Mouse (Mus musculus) neural tube, embryonic 13.5 days (tissue): ENCODE results near the gene Nck2. TPM values are rescaled to one million over a fixed set of nuclear protein-coding genes. Genes with fewer than 3 reads are reported as not detected.

Experiments used
- ATAC-seq: fragments of 200-750 bp; cut with Nextera tagmentation; 2 replicates; pipeline ENCODE4 v1.8.0; 2017; ENCODE audit warnings: low read depth, mild to moderate bottlenecking, moderate TSS enrichment, moderate library complexity
- H3K27ac ChIP-seq: fragments of 300-500 bp; sonication (generic); replicated peaks from 2 replicates; pipeline ENCODE4 v1.5.1; 2015; ENCODE audit warnings: moderate library complexity, mild to moderate bottlenecking, inconsistent platforms
- H3K27me3 ChIP-seq: fragments of 300-500 bp; sonication (generic); 2 replicates; pipeline ENCODE4 v1.6.1; 2015; ENCODE audit warnings: mild to moderate bottlenecking, inconsistent platforms
- H3K36me3 ChIP-seq: fragments of 300-500 bp; sonication (generic); 2 replicates; pipeline ENCODE4 v1.6.1; 2015; ENCODE audit warnings: mild to moderate bottlenecking, inconsistent platforms
- H3K4me1 ChIP-seq: fragments of 300-500 bp; sonication (generic); replicated peaks from 2 replicates; pipeline ENCODE4 v1.6.1; 2015; ENCODE audit warnings: inconsistent platforms
- H3K4me2 ChIP-seq: fragments of 300-500 bp; sonication (generic); 2 replicates; pipeline ENCODE4 v1.6.1; 2015; ENCODE audit warnings: inconsistent platforms, mild to moderate bottlenecking, moderate library complexity
- H3K4me3 ChIP-seq: fragments of 300-500 bp; sonication (generic); 2 replicates; pipeline ENCODE4 v1.5.1; 2015; ENCODE audit warnings: mild to moderate bottlenecking, inconsistent platforms
- H3K9ac ChIP-seq: fragments of 300-500 bp; sonication (generic); 2 replicates; pipeline ENCODE4 v1.6.1; 2015; ENCODE audit warnings: moderate library complexity, mild to moderate bottlenecking, inconsistent platforms
- H3K9me3 ChIP-seq: fragments of 300-500 bp; sonication (generic); 2 replicates; pipeline ENCODE4 v1.6.1; 2016; ENCODE audit warnings: inconsistent platforms
- WGBS: fragments of 180-500 bp; shearing (Covaris S2); methylation state at CpG from one replicate; pipeline ENCODE4 v1.1.7; 2015; 5-methylcytosine and 5-hydroxymethylcytosine counted together
- polyA plus RNA-seq: library from polyadenylated mRNA; unstranded; fragments of >200 nt; fragmentation: Nextera tagmentation; extraction: Ambion mirVana; gene quantifications from 2 replicates; pipeline ENCODE4 v1.2.1, GENCODE M21; 2015

The Nck2 gene
- polyA plus RNA-seq, 1 experiment from 2014 or later: 33.9 TPM

DNA sequence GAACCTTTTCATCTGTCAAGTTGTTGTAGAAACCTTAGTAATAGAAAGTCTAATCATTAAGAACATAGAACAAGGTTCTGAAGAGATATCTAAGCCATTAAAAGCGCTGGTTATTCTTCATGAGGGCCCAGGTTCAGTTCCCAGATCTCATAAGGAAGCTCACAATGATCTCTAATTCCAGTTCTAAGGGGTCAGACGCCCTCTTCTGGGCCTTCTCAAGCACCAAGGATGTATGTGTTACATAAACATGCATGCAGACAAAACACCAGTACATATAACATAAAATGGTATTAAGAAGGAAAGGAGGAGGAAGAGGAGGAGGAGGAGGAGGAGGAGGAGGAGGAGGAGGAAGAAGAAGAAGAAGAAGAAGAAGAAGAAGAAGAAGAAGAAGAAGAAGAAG lies 145.5 kb downstream of the Nck2 start:
- no peaks in the 10 kb centered on the region for H3K36me3 ChIP-seq
- H3K4me3 ChIP-seq: no peak overlapping the region
- H3K4me2 ChIP-seq: no peak overlapping the region
- no peak for ATAC-seq
- peaks cover 6% of the 10 kb centered on the region; the same call in 1 of the 2 replicates for H3K4me1 ChIP-seq
- no peak overlapping the region for H3K27ac ChIP-seq
- no peak overlapping the region for H3K9ac ChIP-seq
- H3K27me3 ChIP-seq: no peaks in the 10 kb centered on the region
- WGBS: 50% methylated on average over 2 of the region's 2 CpGs
- no peaks in the 10 kb centered on the region for H3K9me3 ChIP-seq

DNA sequence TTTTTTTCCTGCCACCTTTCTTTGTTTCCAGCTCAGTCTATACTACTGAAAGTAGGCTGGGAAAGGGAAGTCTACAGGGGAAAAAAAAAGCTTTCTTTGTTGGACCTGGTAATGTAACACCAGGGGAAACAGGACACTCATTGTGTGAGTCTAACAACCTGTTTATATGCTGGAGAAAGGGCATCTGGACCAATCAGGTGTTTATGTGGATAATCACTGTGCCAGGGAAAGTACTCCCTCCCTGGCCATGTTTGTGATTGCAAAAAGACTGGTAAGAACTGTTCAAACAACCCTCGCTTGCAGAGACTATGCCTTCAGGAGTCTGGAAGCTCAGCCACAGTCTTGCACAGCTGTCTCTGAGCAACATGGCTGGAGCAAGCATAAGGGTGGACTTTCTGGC lies 146.3 kb downstream of the Nck2 start:
- H3K9ac ChIP-seq: no peak overlapping the region
- no peaks in the 10 kb centered on the region for H3K9me3 ChIP-seq
- H3K4me3 ChIP-seq: no peak overlapping the region
- H3K4me1 ChIP-seq: peaks cover 13% of the 10 kb centered on the region; the same call in 1 of the 2 replicates
- H3K4me2 ChIP-seq: no peak overlapping the region
- no peaks in the 10 kb centered on the region for H3K27me3 ChIP-seq
- no peaks in the 10 kb centered on the region for H3K36me3 ChIP-seq
- ATAC-seq: no peak
- WGBS: 61% methylated on average over 1 of the region's 1 CpGs
- no peak overlapping the region for H3K27ac ChIP-seq

DNA sequence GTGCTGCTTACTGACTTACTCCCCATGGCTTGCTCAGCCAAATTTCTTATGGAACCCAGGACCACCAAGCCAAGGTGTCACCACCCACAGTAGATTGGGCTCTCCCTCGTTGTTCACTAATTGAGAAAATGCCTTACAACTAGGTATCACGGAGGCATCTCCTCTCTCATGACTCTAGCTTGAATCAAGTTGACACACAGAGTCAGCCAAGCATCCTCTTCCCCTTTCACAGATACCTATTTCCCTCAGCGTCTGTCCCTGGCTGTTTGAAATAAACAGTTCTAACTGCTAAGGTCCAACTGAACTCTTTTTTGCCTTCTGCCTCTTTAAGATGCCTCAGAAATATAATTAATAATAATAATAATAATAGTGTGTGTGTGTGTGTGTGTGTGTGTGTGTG lies 148.7 kb downstream of the Nck2 start:
- no peaks in the 10 kb centered on the region for H3K9me3 ChIP-seq
- H3K4me1 ChIP-seq: peaks cover 13% of the 10 kb centered on the region; the same call in 1 of the 2 replicates
- no peak for ATAC-seq
- H3K27ac ChIP-seq: no peak overlapping the region
- no peaks in the 10 kb centered on the region for H3K36me3 ChIP-seq
- WGBS: 85% methylated on average over 3 of the region's 3 CpGs
- no peak overlapping the region for H3K4me2 ChIP-seq
- no peak overlapping the region for H3K9ac ChIP-seq
- H3K4me3 ChIP-seq: no peak overlapping the region
- H3K27me3 ChIP-seq: no peaks in the 10 kb centered on the region

DNA sequence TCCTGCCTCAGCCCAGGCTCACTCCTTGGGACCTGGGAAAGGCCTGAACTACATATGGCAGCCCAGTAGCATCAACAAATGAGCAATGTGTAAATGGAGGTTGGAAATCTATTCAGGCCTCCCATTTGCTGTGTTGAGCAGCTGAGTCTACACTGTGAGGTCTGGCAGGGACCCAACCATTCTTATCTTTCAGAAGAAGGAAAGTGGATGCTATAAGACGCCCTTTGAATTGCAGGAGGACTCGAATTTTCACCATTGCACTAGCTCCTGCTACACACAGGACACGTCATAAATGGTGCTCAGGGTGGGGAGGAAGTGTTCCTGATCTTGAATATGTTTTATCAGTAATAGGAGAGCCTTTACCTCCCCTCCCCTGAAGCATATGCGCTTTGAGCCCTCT lies 150.4 kb downstream of the Nck2 start:
- Histone ChIP-seq H3K9me3 (no peaks in the 10 kb centered on the region), H3K4me1 (peaks cover 13% of the 10 kb centered on the region; the same call in 1 of the 2 replicates), H3K36me3 (no peaks in the 10 kb centered on the region), H3K4me3 (no peak overlapping the region), H3K27me3 (no peaks in the 10 kb centered on the region), H3K9ac (no peak overlapping the region), H3K4me2 (no peak overlapping the region), H3K27ac (peak overlapping the region; percentile 38; the same call in 1 of the 2 replicates)
- ATAC-seq: peak; percentile 19; the same call in 1 of the 2 replicates
- 71% methylated on average over 4 of the region's 4 CpGs for WGBS

DNA sequence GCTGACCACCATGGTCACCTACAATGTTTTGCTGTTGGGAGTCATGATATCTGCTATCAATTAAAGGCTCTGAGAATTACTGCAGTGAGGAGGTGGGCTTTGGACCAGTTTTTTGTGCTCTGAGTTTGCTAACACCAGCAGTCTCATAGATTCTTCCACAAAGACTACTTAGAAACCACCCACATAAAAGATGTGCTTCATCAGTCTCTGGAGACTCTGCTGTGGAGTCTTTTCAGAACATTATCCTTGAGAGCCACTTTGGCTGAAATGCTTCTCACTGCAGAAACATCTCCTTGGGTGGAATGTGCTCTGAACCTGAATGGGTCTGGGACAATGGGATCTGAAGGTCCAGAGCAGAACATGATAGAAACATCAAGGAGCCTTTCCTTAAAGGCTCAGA lies 153.4 kb downstream of the Nck2 start:
- Histone ChIP-seq H3K27ac (no peak overlapping the region), H3K9me3 (no peaks in the 10 kb centered on the region), H3K9ac (no peak overlapping the region), H3K4me3 (no peak overlapping the region), H3K4me2 (no peak overlapping the region), H3K27me3 (no peaks in the 10 kb centered on the region), H3K4me1 (peaks cover 13% of the 10 kb centered on the region; the same call in 1 of the 2 replicates), H3K36me3 (no peaks in the 10 kb centered on the region)
- ATAC-seq: no peak

DNA sequence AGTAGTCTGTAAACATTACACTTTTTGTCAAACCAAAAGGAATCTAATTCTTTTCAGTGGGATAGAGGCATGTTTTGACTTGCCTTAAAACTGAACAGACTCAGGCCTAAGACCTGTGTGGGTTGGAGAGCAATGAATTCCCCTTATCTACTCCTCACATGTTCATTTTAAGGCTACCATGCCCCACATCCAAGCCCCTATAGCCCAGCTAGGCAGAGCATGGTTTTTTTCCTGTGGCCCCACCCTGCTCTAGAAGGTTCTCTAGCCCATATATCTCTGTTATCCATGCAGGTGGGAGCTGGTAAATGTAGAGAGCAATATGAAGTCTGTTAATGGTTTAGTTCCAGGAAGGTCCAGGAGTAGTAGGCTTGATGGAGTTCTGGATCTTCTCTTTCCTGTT lies 155.1 kb downstream of the Nck2 start:
- ATAC-seq: no peak
- Histone ChIP-seq H3K9ac (no peak overlapping the region), H3K4me3 (no peak overlapping the region), H3K27ac (no peak overlapping the region), H3K4me2 (no peak overlapping the region), H3K4me1 (peaks cover 12% of the 10 kb centered on the region; the same call in 1 of the 2 replicates), H3K27me3 (no peaks in the 10 kb centered on the region), H3K36me3 (no peaks in the 10 kb centered on the region), H3K9me3 (no peaks in the 10 kb centered on the region)

DNA sequence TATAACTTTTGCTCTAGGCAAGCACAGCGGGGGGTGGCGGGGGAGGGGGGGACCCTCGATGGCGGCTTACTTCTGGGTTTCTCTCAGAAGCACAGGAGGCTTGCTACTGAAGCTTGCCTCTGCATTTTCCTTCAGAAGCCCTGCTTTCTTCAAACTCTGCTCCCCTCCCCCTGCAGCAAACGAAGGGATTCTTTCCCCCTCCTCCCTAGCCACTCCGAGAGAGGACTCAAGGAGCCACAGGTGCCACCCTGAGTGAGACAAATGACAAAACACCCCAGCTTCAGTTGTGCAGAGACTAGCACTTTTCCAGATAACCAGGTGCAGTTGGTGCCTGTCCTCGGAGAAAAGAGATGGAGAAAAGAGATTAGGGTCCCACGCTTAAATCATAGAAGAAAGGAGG lies 156.7 kb downstream of the Nck2 start:
- no peak overlapping the region for H3K27ac ChIP-seq
- no peaks in the 10 kb centered on the region for H3K36me3 ChIP-seq
- H3K9me3 ChIP-seq: no peaks in the 10 kb centered on the region
- H3K4me1 ChIP-seq: no peaks in the 10 kb centered on the region
- no peak for ATAC-seq
- H3K27me3 ChIP-seq: no peaks in the 10 kb centered on the region
- no peak overlapping the region for H3K4me3 ChIP-seq
- H3K4me2 ChIP-seq: no peak overlapping the region
- WGBS: 54% methylated on average over 8 of the region's 8 CpGs
- no peak overlapping the region for H3K9ac ChIP-seq

DNA sequence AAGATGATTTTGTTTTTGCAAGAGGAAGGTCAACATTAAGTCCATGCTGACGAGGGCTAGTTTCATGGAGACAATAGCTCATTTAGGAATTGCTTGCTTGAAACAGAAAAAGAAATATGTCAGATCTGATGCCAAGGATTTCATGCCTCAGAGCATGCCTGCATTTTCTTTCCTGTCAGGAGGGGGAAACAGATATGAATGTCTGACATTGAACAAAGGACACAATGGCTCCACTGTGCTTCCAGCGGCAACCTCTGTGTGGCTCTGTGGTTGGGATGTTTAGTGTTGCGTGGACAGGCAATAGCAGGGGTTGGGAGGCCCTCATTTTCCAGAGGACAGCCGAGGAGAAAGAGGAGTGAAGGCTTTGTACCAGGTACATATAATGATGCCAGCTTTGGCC lies 171.6 kb downstream of the Nck2 start:
- Histone ChIP-seq H3K4me1 (0 out of 2 replicates have a peak, but pooled peaks cover 4% of the 10 kb centered on the region), H3K27me3 (no peaks in the 10 kb centered on the region), H3K9me3 (peaks cover 10% of the 10 kb centered on the region; the same call in 1 of the 2 replicates), H3K36me3 (no peaks in the 10 kb centered on the region), H3K4me2 (no peak overlapping the region), H3K4me3 (no peak overlapping the region), H3K27ac (no peak overlapping the region), H3K9ac (no peak overlapping the region)
- ATAC-seq: no peak
- WGBS: 41% methylated on average over 4 of the region's 4 CpGs

Other genes starting within 250 kb of the Nck2 start
- gene Fhl2, start 247.6 kb upstream of the Nck2 start, polyA plus RNA-seq: 22.4 and 23.2 TPM in 2 replicates